Mouse (Mus musculus) hindbrain, embryonic 16.5 days (tissue): ENCODE data around the gene Zfp710. TPM values are rescaled to one million over a fixed set of nuclear protein-coding genes. Genes with fewer than 3 reads are reported as not detected.
A peak's percentile ranks its signal among the peaks of the same experiment; 100 is the strongest.

Source experiments
- ATAC-seq: fragments of 200-750 bp; cut with Nextera tagmentation; 2 replicates; pipeline ENCODE4 v1.8.0; 2017; ENCODE audit warnings: moderate TSS enrichment, moderate library complexity
- H3K27ac ChIP-seq: fragments of 300-500 bp; sonication (generic); 2 replicates; pipeline ENCODE4 v1.5.1; 2014; ENCODE audit warnings: low read depth, mild to moderate bottlenecking, control low read depth, low read length, moderate library complexity
- H3K27me3 ChIP-seq: fragments of 300-500 bp; sonication (generic); replicated peaks from 2 replicates; pipeline ENCODE4 v1.6.1; 2014; ENCODE audit warnings: low read length; ENCODE audit not compliant: control insufficient read depth, insufficient read depth
- H3K36me3 ChIP-seq: fragments of 300-500 bp; sonication (generic); 2 replicates; pipeline ENCODE4 v1.6.1; 2014; ENCODE audit warnings: mild to moderate bottlenecking, low read length, moderate library complexity, mixed read lengths; ENCODE audit not compliant: control insufficient read depth, insufficient read depth
- H3K4me1 ChIP-seq: fragments of 300-500 bp; sonication (generic); 2 replicates; pipeline ENCODE4 v1.6.1; 2014; ENCODE audit warnings: low read depth, low read length; ENCODE audit not compliant: control insufficient read depth, insufficient read depth
- H3K4me2 ChIP-seq: fragments of 300-500 bp; sonication (generic); 2 replicates; pipeline ENCODE4 v1.6.1; 2014; ENCODE audit warnings: mild to moderate bottlenecking, low read length, control low read depth, moderate library complexity
- H3K4me3 ChIP-seq: fragments of 300-500 bp; sonication (generic); 2 replicates; pipeline ENCODE4 v1.5.1; 2014; ENCODE audit warnings: mild to moderate bottlenecking, low read length, control low read depth, moderate library complexity
- H3K9ac ChIP-seq: fragments of 300-500 bp; sonication (generic); 2 replicates; pipeline ENCODE4 v1.6.1; 2014; ENCODE audit warnings: low read depth, mild to moderate bottlenecking, control low read depth, low read length, moderate library complexity
- H3K9me3 ChIP-seq: fragments of 300-500 bp; sonication (generic); 2 replicates; pipeline ENCODE4 v1.6.1; 2014; ENCODE audit warnings: mild to moderate bottlenecking, low read length, moderate library complexity; ENCODE audit not compliant: control insufficient read depth
- WGBS: fragments of 180-500 bp; shearing (Covaris S2); extraction: QIAGEN DNeasy Blood & Tissue Kit; methylation state at CpG from one replicate; pipeline ENCODE4 v1.1.7; 2014; 5-methylcytosine and 5-hydroxymethylcytosine counted together
- polyA plus RNA-seq: library from polyadenylated mRNA; unstranded; fragments of >200 nt; fragmentation: Nextera tagmentation; extraction: Ambion mirVana; gene quantifications from 2 replicates; pipeline ENCODE4 v1.2.1, GENCODE M21; 2015

Gene Zfp710
- polyA plus RNA-seq, 1 experiment from 2014 or later: 13.6 TPM

- H3K9me3 ChIP-seq: no peaks in the 10 kb centered on the region
- 58% methylated on average over 5 of the region's 5 CpGs for WGBS
- no peaks in the 10 kb centered on the region for H3K4me1 ChIP-seq
- H3K36me3 ChIP-seq: peaks cover 41% of the 10 kb centered on the region
- H3K27ac ChIP-seq: no peak overlapping the region
- ATAC-seq: no peak
- no peak overlapping the region for H3K4me3 ChIP-seq
- no peak overlapping the region for H3K4me2 ChIP-seq
- H3K27me3 ChIP-seq: no peaks in the 10 kb centered on the region
- H3K9ac ChIP-seq: no peak overlapping the region
These were observed 69.9 kb downstream of the Zfp710 start for GRCm38 (mm10) chr7:80094481-80094880.

GRCm38 (mm10) chr7:80095598-80096309, 71.1 kb downstream of the Zfp710 start:
- ATAC-seq: no peak
- Histone ChIP-seq H3K36me3 (peaks cover 50% of the 10 kb centered on the region), H3K4me3 (no peak overlapping the region), H3K27me3 (no peaks in the 10 kb centered on the region), H3K9me3 (no peaks in the 10 kb centered on the region), H3K4me2 (no peak overlapping the region), H3K9ac (no peak overlapping the region), H3K4me1 (no peaks in the 10 kb centered on the region), H3K27ac (no peak overlapping the region)
- 91% methylated on average over 20 of the region's 20 CpGs for WGBS

GRCm38 (mm10) chr7:80098389-80098976, 73.9 kb downstream of the Zfp710 start:
- no peak overlapping the region for H3K9ac ChIP-seq
- H3K4me3 ChIP-seq: no peak overlapping the region
- H3K4me1 ChIP-seq: peaks cover 2% of the 10 kb centered on the region; the same call in 1 of the 2 replicates
- H3K4me2 ChIP-seq: no peak overlapping the region
- no peak for ATAC-seq
- H3K27me3 ChIP-seq: no peaks in the 10 kb centered on the region
- H3K27ac ChIP-seq: no peak overlapping the region
- peaks cover 59% of the 10 kb centered on the region for H3K36me3 ChIP-seq
- WGBS: 96% methylated on average over 13 of the region's 13 CpGs
- H3K9me3 ChIP-seq: no peaks in the 10 kb centered on the region

- H3K36me3 ChIP-seq: peaks cover 31% of the 10 kb centered on the region
These were observed 78.7 kb downstream of the Zfp710 start for GRCm38 (mm10) chr7:80103335-80103734.

GRCm38 (mm10) chr7:80105637-80106390, 81.2 kb downstream of the Zfp710 start:
- no peak overlapping the region for H3K4me3 ChIP-seq
- peaks cover 2% of the 10 kb centered on the region; the same call in 1 of the 2 replicates for H3K4me1 ChIP-seq
- H3K27ac ChIP-seq: no peak overlapping the region
- no peaks in the 10 kb centered on the region for H3K27me3 ChIP-seq
- H3K9me3 ChIP-seq: no peaks in the 10 kb centered on the region
- 94% methylated on average over 4 of the region's 4 CpGs for WGBS
- ATAC-seq: no peak
- H3K9ac ChIP-seq: no peak overlapping the region
- H3K36me3 ChIP-seq: peaks cover 12% of the 10 kb centered on the region; the same call in 1 of the 2 replicates
- H3K4me2 ChIP-seq: no peak overlapping the region

More at GRCm38 (mm10) chr7:80103335-80103734, 78.7 kb downstream of the Zfp710 start:
- Histone ChIP-seq H3K27ac (no peak overlapping the region), H3K4me2 (no peak overlapping the region), H3K4me1 (peaks cover 2% of the 10 kb centered on the region; the same call in 1 of the 2 replicates), H3K27me3 (no peaks in the 10 kb centered on the region), H3K9ac (no peak overlapping the region), H3K4me3 (no peak overlapping the region), H3K9me3 (no peaks in the 10 kb centered on the region)
- 81% methylated on average over 3 of the region's 3 CpGs for whole genome bisulfite sequencing
- ATAC-seq: peak; percentile 57; the same call in 1 of the 2 replicates

- H3K36me3 ChIP-seq: peaks cover 9% of the 10 kb centered on the region; the same call in 1 of the 2 replicates
- ATAC-seq: no peak
- H3K27me3 ChIP-seq: no peaks in the 10 kb centered on the region
- H3K4me1 ChIP-seq: peaks cover 2% of the 10 kb centered on the region
- H3K9me3 ChIP-seq: no peaks in the 10 kb centered on the region
- no peak overlapping the region for H3K4me3 ChIP-seq
- no peak overlapping the region for H3K27ac ChIP-seq
- no peak overlapping the region for H3K4me2 ChIP-seq
- 94% methylated on average over 1 of the region's 1 CpGs for WGBS
- no peak overlapping the region for H3K9ac ChIP-seq
These were observed 81.8 kb downstream of the Zfp710 start for GRCm38 (mm10) chr7:80106441-80106840.

- H3K9ac ChIP-seq: no peak overlapping the region
- H3K27ac ChIP-seq: no peak overlapping the region
- H3K4me3 ChIP-seq: no peak overlapping the region
- 68% methylated on average over 9 of the region's 9 CpGs for WGBS
- ATAC-seq: no peak
- peaks cover 22% of the 10 kb centered on the region for H3K4me1 ChIP-seq
- H3K4me2 ChIP-seq: no peak overlapping the region
- H3K9me3 ChIP-seq: no peaks in the 10 kb centered on the region
- H3K27me3 ChIP-seq: no peaks in the 10 kb centered on the region
- 0 out of 2 replicates have a peak, but pooled peaks cover 2% of the 10 kb centered on the region for H3K36me3 ChIP-seq
These were observed 86.7 kb downstream of the Zfp710 start for GRCm38 (mm10) chr7:80111066-80112045.

GRCm38 (mm10) chr7:80113989-80114388, 89.4 kb downstream of the Zfp710 start:
- peak overlapping the region; percentile 89 for H3K4me3 ChIP-seq
- peak overlapping the region; percentile 97 for H3K27ac ChIP-seq
- H3K9me3 ChIP-seq: no peaks in the 10 kb centered on the region
- peaks cover 22% of the 10 kb centered on the region for H3K4me1 ChIP-seq
- H3K36me3 ChIP-seq: 0 out of 2 replicates have a peak, but pooled peaks cover 2% of the 10 kb centered on the region
- no peaks in the 10 kb centered on the region for H3K27me3 ChIP-seq
- peak overlapping the region; percentile 86 for H3K4me2 ChIP-seq
- 3% methylated on average over 10 of the region's 10 CpGs for WGBS
- 0 out of 2 replicates have a peak, but pooled peaks have one; percentile 9 for ATAC-seq
- peak overlapping the region; percentile 95 for H3K9ac ChIP-seq
